In the genomic region with DNA sequence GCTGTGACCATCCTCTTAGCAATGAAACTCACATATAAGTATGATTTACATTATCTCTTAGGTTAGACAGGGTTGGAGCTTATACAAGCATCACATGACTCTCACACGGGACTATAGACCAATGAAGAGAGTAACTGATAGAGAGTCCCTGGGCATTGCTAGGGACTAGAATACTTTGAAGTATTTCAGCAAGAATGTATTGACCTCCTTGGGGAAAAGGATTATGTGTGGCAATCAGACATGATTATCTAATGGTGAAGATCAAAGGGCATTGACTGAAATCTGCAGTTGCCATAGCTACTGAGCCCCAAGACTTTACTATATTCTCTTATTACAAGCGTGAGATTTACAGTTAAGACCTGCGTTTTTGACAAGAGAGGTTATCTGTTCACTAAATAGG, we compare ENCODE assay signal across 25 mouse cellular contexts.
A peak's percentile ranks its signal among the peaks of the same experiment; 100 is the strongest.
DNase-seq lines count a peak whose midpoint lies in the region; ATAC-seq lines count a peak whose summit lies in the region.
"Had no signal": no experiment of that assay in that cellular context is flagged by ENCODE, and none has a peak within 500 bp of the region (broad histone marks: within the 10 kb centered on the region; RNA-seq: fewer than 3 reads in every experiment).

No protein-coding gene starts in this region.

- H3K4me1 ChIP-seq in midbrain, embryonic 11.5 days (ENCODE audit: control insufficient read depth, insufficient read depth, low read length), result peaks cover 10% of the 10 kb centered on the region
- H3K4me1 ChIP-seq in midbrain, embryonic 10.5 days, result peaks cover 17% of the 10 kb centered on the region
- H3K4me1 ChIP-seq in midbrain, embryonic 12.5 days, result peaks cover 11% of the 10 kb centered on the region; the same call in 1 of the 2 replicates
- H3K4me1 ChIP-seq in midbrain, embryonic 16.5 days (ENCODE audit: control insufficient read depth, insufficient read depth, low read length), result peaks cover 19% of the 10 kb centered on the region
- H3K4me1 ChIP-seq: heart, embryonic 15.5 days had no signal

- no peak overlapping the region for H3K4me3 ChIP-seq in midbrain, embryonic 11.5 days (ENCODE audit: low read depth, low read length)
- H3K4me3 ChIP-seq in midbrain, embryonic 10.5 days, result no peak overlapping the region
- no peak overlapping the region for H3K4me3 ChIP-seq in midbrain, embryonic 12.5 days
- H3K4me3 ChIP-seq in midbrain, embryonic 16.5 days (ENCODE audit: low read depth, low read length), result no peak overlapping the region
- H3K4me3 ChIP-seq: embryonic facial prominence, embryonic 15.5 days; erythroblast, embryonic 14.5 days; forebrain, embryonic 10.5 days; heart, embryonic 15.5 days; hindbrain, embryonic 15.5 days had no signal

- no peak overlapping the region for H3K9ac ChIP-seq in midbrain, embryonic 11.5 days (ENCODE audit: low read length)
- H3K9ac ChIP-seq in midbrain, embryonic 12.5 days (replicated peaks), result no peak overlapping the region
- no peak overlapping the region for H3K9ac ChIP-seq in midbrain, embryonic 16.5 days (ENCODE audit: low read depth, low read length)
- H3K9ac ChIP-seq: embryonic facial prominence, embryonic 15.5 days; heart, embryonic 15.5 days; hindbrain, embryonic 15.5 days had no signal

- ATAC-seq in midbrain, embryonic 11.5 days (ENCODE audit: low FRiP score), result peak; percentile 71
- ATAC-seq in midbrain, embryonic 12.5 days (ENCODE audit: low FRiP score, low read depth), result peak; percentile 56
- ATAC-seq in midbrain, embryonic 16.5 days, result peak; percentile 73
- ATAC-seq: CD4-positive, CD25-positive, alpha-beta regulatory T cell, adult 4 months; forebrain, embryonic 14.5 days had no signal

- no peak overlapping the region for H3K4me2 ChIP-seq in midbrain, embryonic 11.5 days
- no peak overlapping the region for H3K4me2 ChIP-seq in midbrain, embryonic 12.5 days (replicated peaks)
- no peak overlapping the region for H3K4me2 ChIP-seq in midbrain, embryonic 16.5 days (ENCODE audit: low read length)
- H3K4me2 ChIP-seq: embryonic facial prominence, embryonic 15.5 days; heart, embryonic 11.5 days; heart, embryonic 15.5 days; hindbrain, embryonic 15.5 days had no signal

- no peaks in the 10 kb centered on the region for H3K36me3 ChIP-seq in midbrain, embryonic 11.5 days (ENCODE audit: control insufficient read depth, insufficient read depth, low read length)
- no peaks in the 10 kb centered on the region for H3K36me3 ChIP-seq in midbrain, embryonic 10.5 days
- H3K36me3 ChIP-seq in midbrain, embryonic 12.5 days, result no peaks in the 10 kb centered on the region
- no peaks in the 10 kb centered on the region for H3K36me3 ChIP-seq in midbrain, embryonic 16.5 days (ENCODE audit: control insufficient read depth, insufficient read depth, low read length)
- H3K36me3 ChIP-seq: embryonic facial prominence, embryonic 15.5 days; forebrain, embryonic 10.5 days; G1E; heart, embryonic 15.5 days; hindbrain, embryonic 15.5 days had no signal

- no peaks in the 10 kb centered on the region for H3K9me3 ChIP-seq in midbrain, embryonic 11.5 days (ENCODE audit: control insufficient read depth, low read length)
- no peaks in the 10 kb centered on the region for H3K9me3 ChIP-seq in midbrain, embryonic 10.5 days (replicated peaks)
- 0 out of 2 replicates have a peak, but pooled peaks cover 4% of the 10 kb centered on the region for H3K9me3 ChIP-seq in midbrain, embryonic 12.5 days
- no peaks in the 10 kb centered on the region for H3K9me3 ChIP-seq in midbrain, embryonic 16.5 days (replicated peaks; ENCODE audit: control insufficient read depth, low read length, poor library complexity, severe bottlenecking)
- H3K9me3 ChIP-seq: embryonic facial prominence, embryonic 15.5 days; forebrain, embryonic 10.5 days; heart, embryonic 15.5 days; hindbrain, embryonic 15.5 days had no signal

- H3K27ac ChIP-seq in midbrain, embryonic 11.5 days (ENCODE audit: low read depth, low read length), result no peak overlapping the region; the same call in 1 of the 2 replicates
- no peak overlapping the region for H3K27ac ChIP-seq in midbrain, embryonic 10.5 days (replicated peaks)
- H3K27ac ChIP-seq in midbrain, embryonic 12.5 days (replicated peaks), result no peak overlapping the region
- H3K27ac ChIP-seq in midbrain, embryonic 16.5 days (ENCODE audit: low read length), result no peak overlapping the region
- H3K27ac ChIP-seq: embryonic facial prominence, embryonic 15.5 days; forebrain, embryonic 10.5 days; heart, embryonic 15.5 days; hindbrain, embryonic 15.5 days had no signal

- peak; percentile 18 for DNase-seq in embryo, embryonic 10.5 days (ENCODE audit: low spot score)
- no peak for DNase-seq in embryo, embryonic 9.5 days (ENCODE audit: extremely low spot score)
- DNase-seq in midbrain, embryonic 11.5 days (ENCODE audit: low spot score, missing footprints), result no peak
- DNase-seq in midbrain, embryonic 10.5 days (ENCODE audit: low spot score), result no peak
- no peak for DNase-seq in frontal cortex, adult 2 months (ENCODE audit: extremely low spot score in 1 of 2, low spot score in 1 of 2)
- DNase-seq in spleen, postnatal 36 days (ENCODE audit: low spot score in 2 of 2), result no peak
- DNase-seq: adrenal gland, adult 8-10 months; adrenal gland, postnatal 36 days; B cell, adult 2 months; cerebellum, adult 11 months; cerebellum, adult 8-10 months; cerebellum, postnatal 14 days; heart, adult 18-20 months; heart, postnatal 14 days had no signal

- no peaks in the 10 kb centered on the region for H3K27me3 ChIP-seq in midbrain, embryonic 11.5 days (ENCODE audit: control insufficient read depth, insufficient read depth, low read length)
- H3K27me3 ChIP-seq in midbrain, embryonic 10.5 days (ENCODE audit: low read depth, poor library complexity, severe bottlenecking), result no peaks in the 10 kb centered on the region
- H3K27me3 ChIP-seq in midbrain, embryonic 12.5 days, result no peaks in the 10 kb centered on the region
- H3K27me3 ChIP-seq in midbrain, embryonic 16.5 days (ENCODE audit: control insufficient read depth, insufficient read depth, low read depth, low read length), result no peaks in the 10 kb centered on the region
- H3K27me3 ChIP-seq: embryonic facial prominence, embryonic 15.5 days; heart, embryonic 15.5 days; hindbrain, embryonic 15.5 days had no signal

- 17% methylated on average over 3 of the region's 3 CpGs for WGBS in midbrain, embryonic 11.5 days
- 42% methylated on average over 3 of the region's 3 CpGs for WGBS in midbrain, embryonic 10.5 days
- WGBS in midbrain, embryonic 12.5 days, result 26% methylated on average over 3 of the region's 3 CpGs
- WGBS in midbrain, embryonic 16.5 days, result 16% methylated on average over 3 of the region's 3 CpGs
